Mouse (Mus musculus) stomach, postnatal 0 days (tissue): ENCODE results near the gene Scoc. TPM values are rescaled to one million over a fixed set of nuclear protein-coding genes. Genes with fewer than 3 reads are reported as not detected.

ENCODE experiments used
- ATAC-seq: fragments of 200-750 bp; cut with Nextera tagmentation; 2 replicates; pipeline ENCODE4 v1.8.0; 2017; ENCODE audit not compliant: low FRiP score, low TSS enrichment
- DNase-seq: peaks from one replicate; pipeline ENCODE4 v3.0.0-alpha.2; 2016; ENCODE audit warnings: low spot score
- H3K27ac ChIP-seq: fragments of 300-500 bp; sonication (generic); replicated peaks from 2 replicates; pipeline ENCODE4 v1.5.1; 2014; ENCODE audit warnings: mild to moderate bottlenecking, control low read depth
- H3K27me3 ChIP-seq: fragments of 300-500 bp; sonication (generic); 2 replicates; pipeline ENCODE4 v1.6.1; 2014; ENCODE audit warnings: low read length; ENCODE audit not compliant: control insufficient read depth, insufficient read depth
- H3K36me3 ChIP-seq: fragments of 300-500 bp; sonication (generic); 2 replicates; pipeline ENCODE4 v1.6.1; 2014; ENCODE audit warnings: low read length, mixed read lengths; ENCODE audit not compliant: control insufficient read depth, insufficient read depth
- H3K4me1 ChIP-seq: fragments of 300-500 bp; sonication (generic); replicated peaks from 2 replicates; pipeline ENCODE4 v1.6.1; 2014; ENCODE audit warnings: antibody characterized with exemption; ENCODE audit not compliant: control insufficient read depth, insufficient read depth
- H3K4me2 ChIP-seq: fragments of 300-500 bp; sonication (generic); replicated peaks from 2 replicates; pipeline ENCODE4 v1.6.1; 2014; ENCODE audit warnings: low read depth, mild to moderate bottlenecking, control low read depth, moderate library complexity
- H3K4me3 ChIP-seq: fragments of 300-500 bp; sonication (generic); 2 replicates; pipeline ENCODE4 v1.5.1; 2014; ENCODE audit warnings: low read depth, low read length, control low read depth
- H3K9ac ChIP-seq: fragments of 300-500 bp; sonication (generic); 2 replicates; pipeline ENCODE4 v1.6.1; 2014; ENCODE audit warnings: mild to moderate bottlenecking, low read length, control low read depth, mixed read lengths
- H3K9me3 ChIP-seq: fragments of 300-500 bp; sonication (generic); 2 replicates; pipeline ENCODE4 v1.6.1; 2016; ENCODE audit warnings: low read length; ENCODE audit not compliant: control insufficient read depth
- CTCF ChIP-seq: IDR thresholded peaks from 2 replicates; pipeline ENCODE4 v1.5.1; 2016; ENCODE audit warnings: antibody characterized with exemption, low read depth, mild to moderate bottlenecking, moderate library complexity
- EP300 ChIP-seq: optimal IDR thresholded peaks from 2 replicates; pipeline ENCODE3; 2016; ENCODE audit warnings: antibody characterized with exemption
- WGBS: fragments of 180-500 bp; shearing (Covaris S2); extraction: QIAGEN DNeasy Blood & Tissue Kit; methylation state at CpG from one replicate; pipeline ENCODE4 v1.1.7; 2014; 5-methylcytosine and 5-hydroxymethylcytosine counted together
- polyA plus RNA-seq: library from polyadenylated mRNA; unstranded; fragments of >200 nt; fragmentation: Nextera tagmentation; extraction: Ambion mirVana; gene quantifications from 2 replicates; pipeline ENCODE4 v1.2.1, GENCODE M21; 2015

The Scoc gene
- polyA plus RNA-seq, result 67.4 and 73.4 TPM in 2 replicates

- Histone ChIP-seq H3K4me1 (no peaks in the 10 kb centered on the region), H3K27me3 (no peaks in the 10 kb centered on the region), H3K9me3 (no peaks in the 10 kb centered on the region), H3K4me3 (no peak within 1 kb of the TSS), H3K4me2 (no peak within 1 kb of the TSS), H3K27ac (no peak within 1 kb of the TSS), H3K36me3 (no peaks in the 10 kb centered on the region), H3K9ac (no peak within 1 kb of the TSS)
- peak; percentile 70 for ATAC-seq
- TF ChIP-seq CTCF (no peak), EP300 (no peak)
- peak; percentile 26 for DNase-seq
- WGBS, result 60% methylated on average over 14 of the region's 14 CpGs
Measured at GRCm38 (mm10) chr8:83458222-83458621, at the start of gene Scoc. TSS of gene Scoc (minus strand) at chr8:83458391.

- DNase-seq, result no peak
- Histone ChIP-seq H3K27ac (no peak overlapping the region), H3K4me1 (no peaks in the 10 kb centered on the region), H3K9ac (no peak overlapping the region), H3K9me3 (no peaks in the 10 kb centered on the region), H3K4me3 (no peak overlapping the region), H3K36me3 (no peaks in the 10 kb centered on the region), H3K4me2 (no peak overlapping the region), H3K27me3 (no peaks in the 10 kb centered on the region)
- WGBS, result 62% methylated on average over 3 of the region's 3 CpGs
- TF ChIP-seq CTCF (no peak), EP300 (no peak)
- no peak for ATAC-seq
Measured at GRCm38 (mm10) chr8:83459606-83460005, 1.4 kb upstream of the Scoc start.

DNA sequence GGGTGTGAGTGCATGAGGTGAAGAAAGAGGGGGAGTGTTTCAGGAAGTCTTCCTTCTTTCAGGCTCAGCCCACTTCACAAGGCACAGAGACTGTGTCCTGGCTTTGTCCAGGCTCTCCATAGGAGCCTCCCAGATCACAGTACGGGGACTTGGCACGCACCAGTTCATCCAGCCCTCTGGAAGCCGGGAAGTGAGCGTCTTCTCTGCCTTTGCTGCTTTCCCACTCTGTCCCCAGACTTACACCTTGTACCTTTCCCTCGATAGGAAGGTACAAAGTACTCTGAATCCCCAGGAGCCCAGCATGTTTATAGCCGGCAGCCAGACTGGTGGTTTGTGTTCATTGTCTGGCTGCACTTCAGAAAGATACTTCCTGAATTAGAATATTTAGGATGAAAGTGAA lies 1.1 kb downstream of the Scoc start:
- H3K27ac ChIP-seq, result no peak overlapping the region
- H3K4me2 ChIP-seq, result no peak overlapping the region
- no peaks in the 10 kb centered on the region for H3K36me3 ChIP-seq
- H3K9me3 ChIP-seq, result no peaks in the 10 kb centered on the region
- H3K4me1 ChIP-seq, result no peaks in the 10 kb centered on the region
- DNase-seq (no peak), ATAC-seq (no peak)
- H3K4me3 ChIP-seq, result no peak overlapping the region
- no peak for TF ChIP-seq EP300
- TF ChIP-seq CTCF, result no peak
- 53% methylated on average over 6 of the region's 6 CpGs for WGBS
- H3K9ac ChIP-seq, result no peak overlapping the region
- no peaks in the 10 kb centered on the region for H3K27me3 ChIP-seq

DNA sequence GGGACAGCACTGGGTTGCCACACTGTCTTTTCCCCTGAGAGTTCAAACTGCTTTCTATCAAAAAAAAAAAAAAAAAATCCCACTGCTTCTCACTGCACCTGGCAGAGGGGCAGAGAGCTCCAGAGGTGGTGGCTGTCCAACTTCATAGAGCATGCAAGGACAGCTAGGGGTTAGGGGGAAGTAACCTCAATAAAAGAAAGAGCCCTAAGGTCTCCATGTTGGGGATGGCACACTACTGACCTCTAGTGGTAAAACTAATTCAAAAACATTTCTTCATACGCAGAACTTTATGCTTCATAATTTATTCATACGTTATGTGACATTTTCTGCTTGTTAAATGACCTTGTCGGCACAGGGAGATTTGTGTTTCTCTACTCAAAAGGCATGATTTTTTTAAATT lies 7.1 kb downstream of the Scoc start:
- ATAC-seq (no peak), DNase-seq (no peak)
- Histone ChIP-seq H3K27ac (no peak overlapping the region), H3K4me1 (no peaks in the 10 kb centered on the region), H3K27me3 (no peaks in the 10 kb centered on the region), H3K9ac (no peak overlapping the region), H3K9me3 (no peaks in the 10 kb centered on the region), H3K36me3 (no peaks in the 10 kb centered on the region), H3K4me3 (no peak overlapping the region), H3K4me2 (no peak overlapping the region)
- 11% methylated on average over 3 of the region's 3 CpGs for WGBS
- TF ChIP-seq CTCF (peak; percentile 86), EP300 (no peak)

DNA sequence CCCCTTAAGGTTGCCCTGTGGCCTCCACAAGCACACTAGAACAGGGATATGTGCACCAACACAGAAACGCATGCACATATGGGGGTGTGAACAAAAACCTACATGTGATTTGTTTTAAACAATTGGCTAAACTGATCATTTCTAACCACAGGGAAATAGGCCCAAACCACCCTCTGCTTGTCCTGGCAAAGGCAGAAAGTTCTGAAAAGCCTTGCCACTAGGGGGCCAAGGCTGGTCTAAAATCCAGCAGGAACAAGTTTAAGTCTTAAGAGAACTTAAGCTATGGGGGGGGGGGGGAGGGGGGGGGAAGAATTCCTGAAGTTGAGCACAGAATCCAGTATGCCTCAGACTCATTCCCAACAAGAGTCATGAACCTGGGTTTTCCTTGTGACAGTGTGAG lies 8.2 kb downstream of the Scoc start:
- no peak overlapping the region for H3K4me3 ChIP-seq
- H3K4me1 ChIP-seq, result no peaks in the 10 kb centered on the region
- H3K4me2 ChIP-seq, result no peak overlapping the region
- H3K27ac ChIP-seq, result no peak overlapping the region
- H3K36me3 ChIP-seq, result no peaks in the 10 kb centered on the region
- no peaks in the 10 kb centered on the region for H3K9me3 ChIP-seq
- no peaks in the 10 kb centered on the region for H3K27me3 ChIP-seq
- no peak for ATAC-seq
- no peak overlapping the region for H3K9ac ChIP-seq
- DNase-seq, result peak; percentile 37
- 64% methylated on average over 1 of the region's 1 CpGs for WGBS
- TF ChIP-seq EP300, result no peak
- TF ChIP-seq CTCF, result peak; percentile 69

DNA sequence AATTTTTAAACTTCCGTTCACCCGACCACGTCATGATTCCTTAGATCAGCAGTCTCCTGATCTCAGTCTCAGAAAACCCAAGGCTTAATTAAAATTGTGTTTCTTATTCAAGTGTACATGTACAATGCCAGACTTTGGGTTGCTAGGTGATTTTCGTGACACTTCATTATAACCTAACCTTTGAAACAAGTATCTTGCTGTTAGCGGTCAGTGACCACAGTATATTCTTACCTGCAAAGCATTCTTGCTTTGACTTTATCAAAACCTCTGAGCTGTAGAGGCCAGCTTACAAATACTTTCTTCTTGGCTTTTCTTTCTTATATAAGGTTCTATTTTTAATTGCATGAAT lies 15.2 kb downstream of the Scoc start:
- Histone ChIP-seq H3K27ac (no peak overlapping the region), H3K9ac (peak overlapping the region; percentile 14; the same call in 1 of the 2 replicates), H3K4me1 (no peaks in the 10 kb centered on the region), H3K9me3 (no peaks in the 10 kb centered on the region), H3K4me2 (peak overlapping the region; percentile 72), H3K4me3 (peak overlapping the region; percentile 75), H3K27me3 (no peaks in the 10 kb centered on the region), H3K36me3 (no peaks in the 10 kb centered on the region)
- TF ChIP-seq CTCF (no peak), EP300 (no peak)
- ATAC-seq (no peak), DNase-seq (no peak)
- WGBS, result 30% methylated on average over 5 of the region's 5 CpGs
